Mouse (Mus musculus) liver, adult (tissue): ENCODE results near the gene Gadd45a.

ENCODE experiments used
- GATA4 ChIP-seq: IDR thresholded peaks from 2 replicates; pipeline ENCODE4 v1.6.1; 2014; ENCODE audit warnings: mild to moderate bottlenecking, low read length; ENCODE audit not compliant: insufficient replicate concordance

Gadd45a gene

GRCm38 (mm10) chr6:67013949-67014678 is 23.1 kb downstream of the Gadd45a start:
- peak; percentile 51; the same call in 1 of the 2 replicates for TF ChIP-seq GATA4

- no peak for TF ChIP-seq GATA4
These were observed 23.8 kb downstream of the Gadd45a start for GRCm38 (mm10) chr6:67013293-67013948.

DNA sequence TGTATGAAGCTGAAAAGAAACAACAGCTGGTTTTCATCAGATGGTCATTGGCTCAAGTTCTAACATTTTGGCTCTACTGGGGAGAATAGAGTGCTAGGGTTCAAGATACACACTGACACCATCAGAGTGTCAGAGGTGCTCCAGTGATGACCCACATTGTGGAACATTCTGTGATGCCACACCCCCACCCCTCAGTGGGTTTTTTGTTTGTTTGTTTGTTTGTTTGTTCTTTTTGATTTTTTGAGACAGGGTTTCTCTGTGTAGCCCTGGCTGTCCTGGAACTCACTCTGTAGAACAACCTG is 26.1 kb downstream of the Gadd45a start:
- no peak for TF ChIP-seq GATA4

- TF ChIP-seq GATA4 = no peak
These were observed 26.7 kb downstream of the Gadd45a start for GRCm38 (mm10) chr6:67010370-67011216.

DNA sequence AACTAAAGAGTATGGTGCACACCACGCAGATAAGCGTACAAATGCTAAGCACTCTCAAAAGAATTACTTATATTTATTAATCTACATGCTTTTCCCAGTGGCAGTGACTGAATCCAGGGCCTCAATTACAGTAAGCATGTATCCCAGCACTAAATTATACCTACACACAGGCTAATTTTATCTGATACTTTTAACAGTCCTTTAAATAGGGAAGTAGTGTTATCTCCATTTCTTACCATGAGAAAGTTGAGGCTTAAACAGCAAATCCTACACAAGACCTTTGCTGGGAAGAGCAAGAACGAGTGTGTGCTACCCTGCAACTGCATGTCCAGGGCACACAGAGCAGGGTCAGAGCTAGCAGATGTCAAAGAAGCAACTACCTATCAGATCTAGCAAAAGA is 27.4 kb downstream of the Gadd45a start:
- TF ChIP-seq GATA4 = no peak

DNA sequence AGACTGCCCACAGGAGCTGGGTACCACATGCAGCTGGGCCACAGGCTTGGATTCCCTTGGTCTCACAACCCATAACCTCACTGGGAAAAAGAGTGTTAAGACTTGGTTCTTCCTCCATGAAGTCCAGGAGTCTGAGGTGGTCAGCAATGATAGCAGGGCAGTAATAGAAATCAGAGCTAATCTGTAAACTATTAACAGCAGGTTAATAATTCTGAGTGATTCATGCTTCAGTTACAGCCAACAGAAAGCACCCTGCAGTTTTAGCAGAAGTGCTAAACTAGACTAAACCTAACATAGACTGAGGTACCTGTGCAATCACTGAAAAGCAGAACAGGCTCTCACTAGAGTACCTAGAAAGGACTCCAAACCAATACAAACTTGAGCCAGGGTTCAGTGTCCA is 37.5 kb downstream of the Gadd45a start:
- TF ChIP-seq GATA4 = no peak

DNA sequence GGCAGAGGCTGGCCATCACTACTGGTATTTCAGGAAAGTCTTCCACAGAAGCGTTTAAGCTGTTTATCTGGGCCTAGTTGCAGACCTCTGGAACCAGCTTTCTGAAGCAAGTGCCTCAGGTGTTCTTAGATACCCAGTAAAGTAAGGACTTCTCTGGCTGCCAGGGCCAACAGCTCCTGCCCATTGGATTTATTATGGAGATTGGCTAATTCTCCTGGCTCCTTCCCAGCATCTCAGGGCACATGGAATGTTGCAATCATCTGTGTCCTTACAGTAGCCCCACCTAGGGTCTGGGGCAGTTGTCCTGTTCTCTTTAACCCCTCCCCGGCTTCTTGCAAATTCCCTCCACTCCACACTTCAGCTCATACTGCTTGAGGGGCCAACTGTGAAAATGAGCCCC is 38.6 kb downstream of the Gadd45a start:
- no peak for TF ChIP-seq GATA4

GRCm38 (mm10) chr6:66996257-66996656 is 41.0 kb downstream of the Gadd45a start:
- no peak for TF ChIP-seq GATA4

DNA sequence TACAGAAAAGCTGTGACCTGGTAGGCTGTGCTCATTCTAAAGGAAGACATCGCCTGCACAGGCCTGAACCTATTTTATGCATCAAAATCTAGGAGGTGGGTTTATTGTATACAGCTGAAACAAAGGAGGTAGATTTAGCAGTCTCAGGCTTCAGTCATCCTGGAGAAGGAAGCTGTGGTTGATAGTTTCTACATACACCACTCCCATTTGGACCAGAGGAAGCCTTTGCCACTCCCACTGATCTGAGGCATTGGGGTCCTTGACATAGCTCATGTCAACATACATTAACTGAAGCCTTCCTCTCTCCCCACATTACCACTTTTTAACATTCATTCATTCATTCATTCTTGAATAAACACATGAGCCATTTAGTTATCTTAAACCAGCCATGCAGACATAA is 41.4 kb downstream of the Gadd45a start:
- no peak for TF ChIP-seq GATA4

GRCm38 (mm10) chr6:66994981-66995380 is 42.3 kb downstream of the Gadd45a start:
- no peak for TF ChIP-seq GATA4

- TF ChIP-seq GATA4 = no peak
These were observed 44.5 kb downstream of the Gadd45a start for GRCm38 (mm10) chr6:66992786-66993185.

DNA sequence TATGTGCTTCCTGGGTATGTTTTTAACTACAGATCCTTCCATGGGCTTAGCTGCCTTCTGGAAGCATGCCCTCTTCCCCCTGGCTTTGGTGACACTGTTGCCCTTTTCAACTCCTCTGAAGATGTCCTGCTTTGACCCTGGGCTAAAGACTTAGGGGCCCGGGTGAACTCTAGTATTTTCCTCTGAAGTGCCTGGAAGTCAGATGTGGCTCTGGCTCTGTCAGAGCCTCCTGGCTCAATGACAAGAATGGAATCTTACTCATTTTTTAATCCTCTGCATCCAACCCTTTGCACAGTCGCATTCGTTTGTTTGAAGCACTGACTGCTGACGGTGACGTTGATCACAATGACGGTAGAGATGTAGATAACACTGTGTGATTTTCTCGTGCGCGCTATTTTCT is 45.0 kb downstream of the Gadd45a start:
- no peak for TF ChIP-seq GATA4

DNA sequence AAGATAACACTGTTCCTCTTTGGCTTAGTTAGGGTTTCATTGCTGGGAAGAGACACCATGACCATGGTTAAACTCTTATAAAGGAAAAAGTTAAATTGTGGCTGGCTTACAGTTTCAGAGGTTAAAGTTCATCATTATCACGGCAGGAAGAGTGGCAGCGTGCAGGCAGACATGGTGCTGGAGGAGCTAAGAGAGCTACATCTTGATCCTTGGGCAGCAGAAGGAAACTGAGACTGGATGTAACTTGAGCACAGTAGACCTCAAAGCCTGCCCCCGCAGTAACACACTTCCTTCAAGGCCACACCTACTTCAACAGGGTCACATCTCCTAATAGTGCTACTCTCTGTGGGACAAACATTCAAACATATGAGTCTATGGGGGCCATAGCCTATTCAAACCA is 47.7 kb downstream of the Gadd45a start:
- TF ChIP-seq GATA4 = no peak

- no peak for TF ChIP-seq GATA4
These were observed 48.2 kb downstream of the Gadd45a start for GRCm38 (mm10) chr6:66989037-66989436.

DNA sequence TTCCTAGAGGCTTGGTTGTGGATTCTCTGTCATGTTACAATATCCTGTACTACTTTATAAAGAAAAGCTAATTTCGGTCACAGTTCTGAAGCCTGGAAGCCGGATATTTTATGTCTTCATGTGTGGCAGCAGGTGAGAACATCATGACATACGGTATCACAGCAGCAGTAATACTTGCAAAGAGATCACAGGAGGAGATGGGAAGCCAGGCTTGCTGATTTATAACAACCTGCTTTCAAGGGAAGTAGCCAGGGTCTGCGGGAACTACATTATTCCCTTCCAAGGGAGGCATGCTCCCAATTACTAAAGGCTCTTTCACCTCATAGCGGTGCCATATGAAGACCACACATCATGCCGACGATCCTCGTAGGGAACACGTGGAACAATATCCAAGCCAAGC is 48.9 kb downstream of the Gadd45a start:
- no peak for TF ChIP-seq GATA4

DNA sequence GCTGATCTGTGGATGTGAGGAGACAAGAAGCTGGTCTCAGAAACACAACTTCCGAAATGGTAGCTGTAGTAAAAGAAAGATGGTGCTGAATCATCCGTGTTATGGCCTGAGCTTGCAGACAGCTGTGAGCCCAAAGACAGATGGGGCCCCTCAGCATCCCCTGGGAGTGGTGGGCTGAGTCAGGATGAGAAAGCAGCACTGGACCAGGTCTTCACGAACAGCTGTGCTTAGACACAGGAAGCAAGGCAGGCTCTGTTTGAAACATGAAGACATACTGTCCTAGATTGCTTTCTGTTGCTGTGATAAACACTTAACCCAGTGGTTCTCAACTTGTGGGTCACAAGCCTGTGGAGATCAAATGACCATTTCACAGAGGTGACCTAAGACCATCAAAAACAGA is 49.6 kb downstream of the Gadd45a start:
- TF ChIP-seq GATA4 = no peak
